Mouse (Mus musculus) ovary, postnatal 14 days (tissue): ENCODE measurements around the gene Gm10352.
"Not testable (repeated sequence)": the region's sequence is repeated elsewhere in the genome, so short reads cannot be mapped to it uniquely, and the experiment has no call there.

Experiments used
- DNase-seq: peaks from one replicate; pipeline ENCODE4 v3.0.0; 2022; ENCODE audit warnings: low spot score

The Gm10352 gene

GRCm38 (mm10) chrY:2900689-2901088 lies at the start of gene Gm10352:
Gm10352 (plus strand) TSS chrY:2900989.
- not testable (repeated sequence) for DNase-seq

GRCm38 (mm10) chrY:2932282-2932681 lies 31.5 kb downstream of the Gm10352 start, which contains the start of gene Gm29289:
Gm29289 (plus strand) TSS chrY:2932582.
- not testable (repeated sequence) for DNase-seq
